Mouse (Mus musculus) G1E (cell line): Measurements from ENCODE around the gene Ccpg1. TPM values are rescaled to one million over a fixed set of nuclear protein-coding genes. Genes with fewer than 3 reads are reported as not detected.
A peak's percentile ranks its signal among the peaks of the same experiment; 100 is the strongest.

Experiments used
- ATAC-seq: 2 replicates; pipeline ENCODE4 v1.8.0; 2016; ENCODE audit warnings: mild to moderate bottlenecking; ENCODE audit not compliant: insufficient number of reproducible peaks, poor library complexity, low FRiP score, severe bottlenecking; ENCODE audit errors: extremely low read depth
- DNase-seq: peaks from one replicate; pipeline ENCODE4 v3.0.0; 2012; ENCODE audit warnings: low spot score
- H3K27me3 ChIP-seq: 2 replicates; pipeline ENCODE4 v1.6.1; 2012; ENCODE audit warnings: mild to moderate bottlenecking, low read length, inconsistent platforms; ENCODE audit not compliant: insufficient read depth
- H3K36me3 ChIP-seq: replicated peaks from 2 replicates; pipeline ENCODE3; 2012; ENCODE audit warnings: mild to moderate bottlenecking, inconsistent platforms
- H3K4me1 ChIP-seq: 2 replicates; pipeline ENCODE4 v1.6.1; 2012; ENCODE audit warnings: low read depth, low read length, inconsistent platforms, mixed read lengths; ENCODE audit not compliant: insufficient read depth
- H3K4me3 ChIP-seq: 2 replicates; pipeline ENCODE4 v1.5.1; 2012; ENCODE audit warnings: low read depth, mild to moderate bottlenecking, inconsistent platforms, low read length, moderate library complexity, mixed read lengths
- H3K9me3 ChIP-seq: replicated peaks from 2 replicates; pipeline ENCODE4 v1.6.1; 2012; ENCODE audit warnings: inconsistent platforms
- CTCF ChIP-seq: IDR thresholded peaks from 2 replicates; pipeline ENCODE4 v1.5.1; 2012; ENCODE audit warnings: low read depth, low read length, inconsistent platforms, mixed read lengths
- GATA1 ChIP-seq: IDR thresholded peaks from 2 replicates; pipeline ENCODE4 v1.6.1; 2012; ENCODE audit warnings: borderline replicate concordance, low read length, inconsistent platforms, mixed read lengths
- GATA2 ChIP-seq: IDR thresholded peaks from 2 replicates; pipeline ENCODE4 v1.6.1; 2012; ENCODE audit warnings: low read depth, low read length, inconsistent platforms, borderline replicate concordance
- POLR2AphosphoS5 ChIP-seq: IDR thresholded peaks from 2 replicates; pipeline ENCODE4 v1.6.1; 2012; ENCODE audit warnings: low read depth, low read length, inconsistent platforms; ENCODE audit not compliant: insufficient replicate concordance
- TAL1 ChIP-seq: conservative IDR thresholded peaks from 2 replicates; pipeline ENCODE4 v1.6.1; 2012; ENCODE audit warnings: low read depth, low read length, inconsistent platforms, mixed read lengths
- polyA plus RNA-seq: library from polyadenylated mRNA; stranded (reverse); fragments of >175 nt; gene quantifications from 2 replicates; pipeline ENCODE4 v1.2.3, GENCODE M21; 2012
- total RNA-seq, 2 experiments: library from RNA; stranded (forward) in 1 of 2; stranded (reverse) in 1 of 2; fragments of 200-1000 nt in 1 of 2; fragments of >200 nt in 1 of 2; fragmentation: Nextera tagmentation in 1 of 2; gene quantifications; 2 replicates each; pipeline ENCODE4 v1.2.3; 2014 to 2017

Gene Ccpg1
- total and polyA plus RNA-seq, 3 experiments, result 2.0 to 13.2 (median 13.1) TPM

GRCm38 (mm10) chr9:73039222-73039945 is 54.2 kb downstream of the Ccpg1 start:
- ATAC-seq (peak; percentile 47), DNase-seq (peak; percentile 83)
- TF ChIP-seq TAL1, result no peak
- TF ChIP-seq GATA1, result no peak
- no peak for TF ChIP-seq POLR2AphosphoS5
- TF ChIP-seq GATA2, result no peak
- TF ChIP-seq CTCF, result no peak
- H3K9me3 ChIP-seq, result no peaks in the 10 kb centered on the region
- no peaks in the 10 kb centered on the region for H3K27me3 ChIP-seq
- peaks cover 33% of the 10 kb centered on the region for H3K4me1 ChIP-seq
- H3K4me3 ChIP-seq, result peak overlapping the region; percentile 82
- H3K36me3 ChIP-seq, result peaks cover 43% of the 10 kb centered on the region

- Histone ChIP-seq H3K27me3 (no peaks in the 10 kb centered on the region), H3K4me1 (peaks cover 40% of the 10 kb centered on the region), H3K36me3 (peaks cover 36% of the 10 kb centered on the region), H3K4me3 (peak within 1 kb of the TSS; percentile 82), H3K9me3 (no peaks in the 10 kb centered on the region)
- TF ChIP-seq CTCF (no peak), GATA2 (no peak), POLR2AphosphoS5 (no peak), GATA1 (no peak), TAL1 (no peak)
- no peak for DNase-seq
- ATAC-seq, result no peak
Measured at GRCm38 (mm10) chr9:73040080-73040479, 54.9 kb downstream of the Ccpg1 start, which contains the start of gene Pigb. TSS of gene Pigb (minus strand) at chr9:73040378.

GRCm38 (mm10) chr9:73044146-73045079 is 59.2 kb downstream of the Ccpg1 start, which contains the start of gene Rab27a:
TSS of gene Rab27a (plus strand) at chr9:73044854.
- Histone ChIP-seq H3K4me1 (peaks cover 41% of the 10 kb centered on the region), H3K36me3 (peaks cover 21% of the 10 kb centered on the region), H3K4me3 (peak within 1 kb of the TSS; percentile 85), H3K9me3 (no peaks in the 10 kb centered on the region), H3K27me3 (no peaks in the 10 kb centered on the region)
- TF ChIP-seq TAL1, result no peak
- peak; percentile 97 for TF ChIP-seq CTCF
- no peak for TF ChIP-seq GATA1
- no peak for TF ChIP-seq POLR2AphosphoS5
- ATAC-seq (peak; percentile 68), DNase-seq (peak; percentile 80)

- no peak for DNase-seq
- H3K27me3 ChIP-seq, result no peaks in the 10 kb centered on the region
- peak overlapping the region; percentile 85 for H3K4me3 ChIP-seq
- peaks cover 21% of the 10 kb centered on the region for H3K36me3 ChIP-seq
- no peak for ATAC-seq
- peaks cover 39% of the 10 kb centered on the region for H3K4me1 ChIP-seq
- no peak for TF ChIP-seq POLR2AphosphoS5
- H3K9me3 ChIP-seq, result no peaks in the 10 kb centered on the region
Measured at GRCm38 (mm10) chr9:73045204-73045603, 60.0 kb downstream of the Ccpg1 start.

- ATAC-seq, result no peak
- TF ChIP-seq CTCF (no peak), GATA1 (no peak), GATA2 (no peak), TAL1 (no peak), POLR2AphosphoS5 (no peak)
- H3K27me3 ChIP-seq, result no peaks in the 10 kb centered on the region
Measured at GRCm38 (mm10) chr9:73045711-73046110, 60.5 kb downstream of the Ccpg1 start.

GRCm38 (mm10) chr9:73047906-73048305 is 62.7 kb downstream of the Ccpg1 start:
- no peak for ATAC-seq
- no peaks in the 10 kb centered on the region for H3K9me3 ChIP-seq
- H3K36me3 ChIP-seq, result peaks cover 8% of the 10 kb centered on the region
- H3K27me3 ChIP-seq, result no peaks in the 10 kb centered on the region
- TF ChIP-seq POLR2AphosphoS5, result no peak
- no peak for TF ChIP-seq GATA2
- TF ChIP-seq GATA1, result no peak
- no peak for TF ChIP-seq TAL1
- no peak for TF ChIP-seq CTCF
- H3K4me1 ChIP-seq, result peaks cover 31% of the 10 kb centered on the region
- H3K4me3 ChIP-seq, result no peak overlapping the region
- DNase-seq, result no peak

More at GRCm38 (mm10) chr9:73045711-73046110, 60.5 kb downstream of the Ccpg1 start:
- H3K4me1 ChIP-seq, result peaks cover 35% of the 10 kb centered on the region
- no peaks in the 10 kb centered on the region for H3K9me3 ChIP-seq
- no peak for DNase-seq
- H3K4me3 ChIP-seq, result peak overlapping the region; percentile 85; the same call in 1 of the 2 replicates
- peaks cover 21% of the 10 kb centered on the region for H3K36me3 ChIP-seq
